Mouse (Mus musculus) kidney, postnatal 25 days (tissue): Measurements from ENCODE around the gene Ctbp1.

Experiments
- DNase-seq, 2 experiments: peaks; one replicate each; pipeline ENCODE4 v3.0.0; 2021; ENCODE audit warnings: mixed read lengths in 2 of 2

Gene Ctbp1

DNA sequence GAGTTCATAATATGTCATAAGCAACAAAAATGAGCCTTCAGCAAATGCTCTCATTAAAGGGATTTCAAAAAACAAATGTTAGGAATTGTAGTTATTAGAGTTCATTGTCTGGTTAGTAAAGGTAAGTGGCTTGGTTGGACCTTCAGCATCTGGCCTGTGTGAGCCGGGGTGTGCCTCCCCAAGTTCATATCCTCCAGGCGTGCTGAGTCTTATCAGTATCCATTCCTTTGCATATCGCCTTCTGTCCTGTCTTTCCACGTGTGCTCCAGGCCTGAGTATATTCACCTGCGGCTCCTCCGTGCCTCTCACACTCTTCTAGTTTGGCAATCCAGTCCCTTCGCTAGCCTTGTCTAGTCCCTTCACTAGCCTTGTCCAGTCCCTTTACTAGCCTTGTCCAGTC, 68.5 kb downstream of the Ctbp1 start:
- no peak for DNase-seq

GRCm38 (mm10) chr5:33204284-33204683, 70.5 kb downstream of the Ctbp1 start:
- DNase-seq, result no peak

DNA sequence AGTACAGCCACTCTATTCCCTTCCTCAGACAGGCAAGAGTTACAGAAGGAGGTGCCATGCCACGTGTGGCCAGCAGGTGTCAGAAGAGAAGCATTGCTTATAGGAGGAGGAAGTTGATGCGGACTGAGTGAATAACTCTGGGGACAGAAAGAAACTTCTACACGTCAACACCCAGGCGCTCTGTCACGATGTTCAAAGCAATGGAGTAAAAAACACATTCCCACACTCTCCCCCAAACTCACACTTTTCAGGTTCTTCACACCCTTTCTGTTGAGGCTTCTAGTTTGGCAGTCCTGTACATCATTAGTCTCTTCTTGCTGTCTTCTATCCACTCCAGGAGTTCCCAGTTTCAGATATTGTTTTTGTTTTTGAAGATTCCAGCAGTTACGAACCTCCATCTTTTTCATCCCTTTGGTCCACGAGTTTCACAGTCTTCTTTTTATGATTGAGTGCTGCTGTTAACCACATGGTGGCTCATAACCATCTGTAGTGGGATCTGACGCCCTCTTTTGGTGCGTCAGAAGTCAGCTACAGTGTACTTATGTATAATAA, 71.0 kb downstream of the Ctbp1 start:
- DNase-seq, result peak; percentile 79 to 92

- no peak for DNase-seq
Observed at GRCm38 (mm10) chr5:33203171-33203565, 71.6 kb downstream of the Ctbp1 start.

DNA sequence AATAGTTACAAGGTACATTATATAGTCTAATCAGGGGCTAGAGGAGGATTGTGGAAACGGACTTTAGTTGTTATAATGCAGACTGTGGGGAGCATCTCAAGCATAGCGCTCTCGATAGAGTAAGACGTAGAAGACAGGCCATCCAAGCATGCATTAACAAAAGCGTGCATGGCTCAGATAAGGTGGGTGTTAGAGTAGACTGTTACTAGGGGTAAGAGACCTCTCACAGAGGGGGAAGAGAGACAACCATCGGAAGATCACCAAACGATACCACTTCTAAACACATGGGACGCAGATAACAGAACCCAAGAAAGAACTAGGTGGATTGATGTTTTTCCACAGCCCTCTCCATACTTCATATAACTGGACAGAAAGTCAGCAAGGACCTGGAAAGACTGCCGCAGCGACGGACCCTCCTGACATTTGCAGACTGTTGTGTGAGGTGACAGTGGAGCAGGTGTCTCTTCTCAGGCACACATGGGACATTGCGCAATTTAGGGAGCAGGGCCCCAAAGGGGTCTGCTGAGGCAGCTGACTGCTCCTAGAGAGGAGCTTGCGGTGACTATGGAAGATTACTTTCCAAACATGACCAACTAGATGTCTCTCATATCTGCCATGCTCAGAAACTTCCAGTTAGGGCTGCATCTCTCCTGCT, 72.2 kb downstream of the Ctbp1 start:
- DNase-seq, result no peak

GRCm38 (mm10) chr5:33201697-33202096, 73.1 kb downstream of the Ctbp1 start:
- no peak for DNase-seq

- no peak for DNase-seq
Observed at GRCm38 (mm10) chr5:33200071-33200470, 74.7 kb downstream of the Ctbp1 start.
